In the genomic region with DNA sequence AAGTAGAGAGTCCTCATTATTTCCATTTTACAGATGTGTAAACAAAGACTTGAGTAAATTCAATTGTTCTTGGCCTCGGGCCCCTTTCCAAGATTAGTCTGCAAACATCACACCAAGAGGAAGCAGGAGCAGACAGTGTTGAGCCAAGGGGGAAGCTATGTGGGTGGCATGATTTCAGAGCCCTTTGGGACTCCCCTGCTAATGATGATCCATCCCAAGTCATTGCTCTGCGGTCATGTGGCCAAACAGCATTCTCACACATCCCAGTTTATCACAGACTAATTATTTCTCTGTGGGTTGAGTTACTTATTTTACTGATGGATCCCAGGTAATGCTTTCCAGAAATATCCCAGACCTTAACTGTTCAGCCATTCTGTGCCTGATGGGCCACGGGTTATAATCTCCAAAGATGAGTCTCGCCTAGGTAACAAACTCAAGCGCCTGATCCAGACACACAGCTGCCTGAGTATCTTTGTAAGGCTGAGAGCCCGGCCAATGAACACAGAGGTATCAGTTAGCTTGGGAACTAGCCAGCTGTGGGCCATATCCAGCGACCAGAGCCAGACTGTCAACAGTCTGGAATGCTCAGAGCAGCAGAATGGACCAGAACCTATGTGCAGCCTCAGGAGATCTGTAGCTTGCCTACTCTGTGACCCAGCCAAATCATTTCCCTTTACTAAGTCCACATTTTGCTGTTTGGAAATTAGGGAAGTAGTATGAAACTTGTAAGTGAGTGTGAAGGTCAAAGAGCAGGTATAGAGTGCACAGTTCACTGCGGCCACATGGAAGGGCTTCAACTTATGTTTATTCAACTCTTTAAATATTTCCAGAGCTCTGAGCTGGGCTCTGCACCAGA, we compare ENCODE assay signal across 8 mouse cellular contexts.
A peak's percentile ranks its signal among the peaks of the same experiment; 100 is the strongest.
DNase-seq lines count a peak whose midpoint lies in the region; ATAC-seq lines count a peak whose summit lies in the region.

No protein-coding gene starts in this region.

- H3K9me3 ChIP-seq in liver, embryonic 12.5 days (replicated peaks), result no peaks in the 10 kb centered on the region

- H3K27ac ChIP-seq in liver, embryonic 12.5 days, result no peak overlapping the region

- peak; percentile 59 for ATAC-seq in liver, embryonic 12.5 days
- no peak for ATAC-seq in megakaryocyte, adult 5-6 weeks (ENCODE audit: poor library complexity, severe bottlenecking)

- H3K27me3 ChIP-seq in liver, embryonic 12.5 days (replicated peaks), result no peaks in the 10 kb centered on the region

- H3K36me3 ChIP-seq in liver, embryonic 12.5 days, result no peaks in the 10 kb centered on the region

- peaks cover 7% of the 10 kb centered on the region for H3K4me1 ChIP-seq in liver, embryonic 12.5 days

- WGBS in liver, embryonic 12.5 days (ENCODE audit: insufficient replicate concordance), result 58% methylated on average over 8 of the region's 8 CpGs

- no peak overlapping the region for H3K4me3 ChIP-seq in liver, embryonic 12.5 days

- no peak overlapping the region for H3K9ac ChIP-seq in liver, embryonic 12.5 days

- H3K4me2 ChIP-seq in liver, embryonic 12.5 days, result no peak overlapping the region

- peak; percentile 48 for DNase-seq in urinary bladder, postnatal 14 days (ENCODE audit: low spot score)
- DNase-seq in urinary bladder, adult 18-20 months (ENCODE audit: low spot score in 2 of 2), result no peak
- DNase-seq in heart, adult 9 months (ENCODE audit: low spot score in 2 of 2), result peak; percentile 51 to 70
- no peak for DNase-seq in thymus, postnatal 10 days (ENCODE audit: low spot score in 2 of 2)
- DNase-seq in frontal cortex, adult 2 months (ENCODE audit: extremely low spot score in 1 of 2, low spot score in 1 of 2), result no peak
- no peak for DNase-seq in ovary, postnatal 10 days (ENCODE audit: low spot score)

Comparison
In these comparisons a context has a peak if more than half of its experiments do, and no peak if none do; other contexts are left out.
1. DNase-seq: peak in urinary bladder, postnatal 14 days (single experiment) and heart, adult 9 months (2 of 2); none in urinary bladder, adult 18-20 months (0 of 2), thymus, postnatal 10 days (0 of 2), frontal cortex, adult 2 months (0 of 2) and ovary, postnatal 10 days (single experiment).